Mouse (Mus musculus): ENCODE data around the gene Cct7.

Gene Cct7

DNA sequence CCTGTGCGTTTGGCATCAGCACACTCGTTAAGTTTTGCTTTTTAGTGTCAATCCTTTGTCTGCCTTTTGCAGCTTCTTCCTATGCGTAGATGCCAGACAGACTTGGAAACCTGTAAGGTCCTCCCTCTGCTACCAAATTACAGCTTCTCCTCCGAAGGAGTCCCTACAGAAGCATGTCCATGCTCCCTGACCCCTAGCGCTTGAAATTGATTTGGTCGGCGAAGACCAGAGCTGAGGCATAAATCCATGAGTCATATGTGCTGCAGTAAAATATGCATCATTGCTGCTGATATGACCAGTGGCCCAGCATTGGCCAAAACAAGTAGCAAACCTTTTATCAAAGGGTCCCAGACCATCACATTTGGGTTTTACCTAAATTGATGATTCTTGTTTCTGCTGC, 1.5 kb downstream of the Cct7 start:
- DNase-seq: no peak

DNA sequence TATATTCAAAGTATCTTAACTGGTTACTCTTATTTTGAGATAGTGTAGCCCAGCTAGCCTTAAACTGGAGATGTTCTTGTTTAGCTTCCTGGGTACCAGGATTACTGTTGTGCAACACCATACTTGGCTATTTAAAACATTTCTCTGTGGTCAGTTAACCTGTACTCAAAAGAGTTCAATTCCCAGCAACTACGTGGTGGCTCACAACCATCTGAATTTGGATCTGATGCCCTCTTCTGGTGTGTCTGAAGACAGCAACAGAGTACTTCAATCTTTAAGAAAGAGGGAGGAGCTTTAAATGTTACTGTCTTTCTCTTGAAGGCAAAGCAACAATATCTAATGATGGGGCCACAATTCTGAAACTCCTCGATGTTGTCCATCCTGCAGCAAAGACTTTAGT, 8.3 kb downstream of the Cct7 start:
- DNase-seq: no peak

DNA sequence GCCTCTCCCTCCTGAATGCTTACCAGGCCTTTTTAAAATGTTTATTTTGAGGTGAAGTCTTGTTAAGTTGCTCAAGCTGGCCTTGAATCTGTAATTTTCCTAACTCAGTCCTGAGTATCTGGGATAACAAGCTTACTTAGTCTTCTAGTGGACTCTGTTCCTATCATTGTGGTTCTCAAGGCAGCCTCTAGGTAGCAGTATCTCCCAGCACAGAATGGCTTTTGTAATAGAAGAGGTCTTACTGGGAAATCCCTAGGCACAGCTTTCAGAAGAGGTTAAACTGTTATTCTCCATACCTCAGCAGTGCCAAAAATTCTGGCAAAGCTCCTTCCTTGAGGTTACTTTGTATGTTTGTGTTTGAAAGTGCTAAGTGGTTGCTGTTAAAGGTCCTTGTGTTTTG, 14.1 kb downstream of the Cct7 start:
- no peak for DNase-seq

DNA sequence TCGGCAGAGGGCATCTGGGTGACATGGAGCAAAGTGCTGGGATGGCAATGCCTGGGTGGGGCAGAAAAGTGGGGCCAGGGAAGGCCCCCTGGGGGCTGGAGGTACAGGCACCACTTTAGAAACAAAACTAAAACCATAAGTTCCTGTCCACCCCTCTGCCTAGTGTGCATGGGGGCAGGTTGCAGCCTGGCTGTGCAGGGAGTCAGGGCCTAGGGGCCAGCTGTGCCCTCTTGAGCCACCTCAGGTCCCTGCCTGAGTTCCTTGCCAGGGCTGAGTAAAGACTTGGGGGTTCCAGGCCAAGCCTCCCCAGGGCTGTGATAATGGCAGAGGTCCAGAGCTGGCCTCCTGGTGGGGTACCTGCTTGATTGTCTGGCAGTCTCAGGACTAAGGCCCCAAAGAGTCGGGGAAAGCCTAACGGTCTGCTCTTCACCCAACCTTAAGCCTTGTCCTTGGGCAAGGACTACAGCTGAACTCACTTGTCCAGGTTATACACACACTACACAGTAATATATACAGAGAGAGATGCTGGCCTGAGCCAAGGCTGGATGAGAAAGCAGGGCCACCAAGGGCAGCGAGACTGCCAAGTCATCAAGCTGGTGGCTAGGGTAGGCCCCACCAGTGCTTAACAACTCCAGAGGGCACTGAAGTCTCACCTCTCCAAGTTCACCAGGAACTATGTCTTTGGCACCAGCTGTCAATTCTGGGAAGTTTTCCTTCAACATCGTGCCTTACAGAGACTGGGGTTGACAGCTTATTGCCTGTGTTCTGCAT, 18.5 kb downstream of the Cct7 start:
- no peak for DNase-seq

DNA sequence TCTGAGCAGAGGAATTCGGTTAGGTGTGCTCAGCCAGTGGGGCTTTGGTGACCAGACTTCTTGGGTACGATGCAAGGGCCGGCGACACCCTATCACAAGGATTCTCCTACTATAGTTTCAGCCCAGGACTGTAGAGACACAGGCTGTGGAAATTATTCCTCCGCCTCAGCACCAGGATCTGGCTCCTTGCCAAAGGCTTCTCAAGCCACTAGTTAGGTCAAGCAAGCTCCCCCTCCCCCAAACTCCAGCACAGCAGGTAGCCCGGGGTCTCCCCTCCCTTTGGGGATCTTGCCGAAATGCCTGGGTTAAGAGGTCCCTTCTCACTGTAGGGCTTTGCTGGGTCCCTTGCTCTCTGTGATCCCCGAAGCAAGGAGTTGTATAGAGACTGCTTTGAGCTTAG, 20.6 kb downstream of the Cct7 start:
- DNase-seq: no peak

DNA sequence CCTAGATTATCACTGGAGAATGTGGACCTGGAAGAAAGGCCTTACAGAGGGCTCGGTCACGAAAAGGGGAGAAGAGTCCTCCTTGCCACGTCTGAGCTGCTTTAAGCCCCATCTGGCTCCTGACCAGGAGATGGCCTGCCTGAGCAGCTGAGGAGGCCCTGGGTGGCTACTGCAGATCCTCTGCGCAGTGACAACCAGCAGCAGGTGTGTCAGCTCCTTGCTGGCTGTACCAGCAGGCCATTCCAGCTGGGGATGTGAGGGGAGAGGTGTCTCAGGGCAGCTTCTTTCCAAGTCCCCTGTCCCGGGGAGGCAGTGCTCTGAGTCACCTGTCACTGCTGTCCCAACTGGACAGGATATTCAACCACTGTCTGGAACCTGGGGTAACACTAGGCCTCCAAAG, 21.2 kb downstream of the Cct7 start:
- no peak for DNase-seq

DNA sequence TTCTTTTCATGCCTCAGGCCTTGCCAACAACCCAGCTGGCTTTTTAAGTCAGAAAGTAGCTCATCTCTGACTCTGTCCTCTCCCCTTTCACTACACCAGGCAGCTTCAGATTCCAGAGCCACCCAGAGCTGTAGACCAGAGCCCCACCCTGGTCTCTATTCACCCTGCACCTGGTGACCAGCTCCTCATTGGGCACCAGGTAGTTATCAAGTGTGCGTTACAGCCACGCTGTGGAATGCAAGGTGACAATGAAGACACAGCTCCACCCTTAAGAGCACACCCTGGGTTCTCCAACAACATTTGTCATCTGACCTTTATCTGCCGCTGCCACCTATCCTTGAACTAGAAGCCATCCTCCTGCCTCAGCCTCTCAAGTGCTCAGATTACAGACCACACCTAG, 24.3 kb downstream of the Cct7 start:
- no peak for DNase-seq

DNA sequence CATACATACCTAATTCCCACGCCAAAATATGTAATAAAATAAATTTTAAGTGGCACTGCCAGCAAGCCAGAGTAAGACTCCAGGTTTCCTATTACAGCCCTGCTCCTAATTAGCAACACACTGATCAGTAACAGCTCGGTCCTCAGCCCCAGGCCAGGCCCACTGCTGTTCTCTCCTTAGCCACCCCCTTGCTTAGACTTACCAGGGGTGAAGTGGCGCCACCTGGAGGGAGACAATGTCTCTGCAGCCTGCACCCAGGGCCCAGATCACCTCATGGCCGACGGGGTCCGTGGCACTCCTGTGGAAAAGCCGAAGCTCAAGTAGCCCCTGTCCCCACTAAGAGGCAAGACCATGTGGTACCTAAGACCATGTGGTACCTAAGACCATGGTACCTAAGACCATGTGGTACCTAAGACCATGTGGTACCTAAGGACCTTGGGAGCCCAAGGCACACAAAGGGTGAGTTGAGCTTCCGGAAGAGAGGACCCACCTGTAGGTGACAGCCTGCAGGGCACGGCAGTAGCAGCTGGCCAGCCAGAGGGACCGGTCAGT, 26.1 kb downstream of the Cct7 start:
- DNase-seq: peak; percentile 69

DNA sequence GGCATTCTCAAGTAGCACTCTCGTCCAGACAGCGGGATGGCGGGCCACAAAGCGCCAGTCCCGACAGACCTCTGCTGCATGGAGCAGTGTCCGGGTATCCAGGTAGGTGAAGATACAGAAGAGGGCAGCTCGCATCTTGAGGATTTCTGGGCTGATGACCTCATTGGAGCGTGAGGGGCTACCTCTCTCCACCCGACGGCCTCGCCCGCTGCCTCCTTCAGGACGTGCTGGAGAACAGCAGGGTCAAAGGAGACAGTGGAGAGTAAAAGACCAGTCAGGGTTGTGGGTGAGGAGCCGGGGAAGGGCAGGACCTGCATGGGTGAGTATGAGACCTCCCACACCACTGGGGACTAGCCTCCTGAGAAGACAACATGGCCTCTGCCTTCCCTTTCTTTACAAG, 27.1 kb downstream of the Cct7 start:
- DNase-seq: no peak

DNA sequence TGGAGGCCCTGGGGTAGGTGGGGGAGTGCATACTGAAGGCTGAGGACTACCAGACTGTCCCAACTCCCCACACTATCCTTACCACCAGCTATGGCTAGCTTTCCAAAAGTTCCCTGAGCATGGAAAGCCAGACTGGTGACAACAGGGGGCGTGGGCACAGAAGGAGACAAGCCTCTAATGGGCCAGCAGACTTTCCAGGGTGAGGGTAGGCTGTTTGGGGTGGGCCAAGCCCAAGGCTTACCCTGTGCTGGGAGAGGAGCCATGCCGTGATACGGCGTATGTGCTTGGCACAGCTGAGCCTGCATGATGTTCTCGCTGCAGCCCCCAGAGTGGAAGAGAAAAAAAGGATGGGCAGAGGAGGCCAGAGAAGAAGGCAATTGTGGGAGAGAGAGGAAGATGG, 28.7 kb downstream of the Cct7 start:
- DNase-seq: no peak

DNA sequence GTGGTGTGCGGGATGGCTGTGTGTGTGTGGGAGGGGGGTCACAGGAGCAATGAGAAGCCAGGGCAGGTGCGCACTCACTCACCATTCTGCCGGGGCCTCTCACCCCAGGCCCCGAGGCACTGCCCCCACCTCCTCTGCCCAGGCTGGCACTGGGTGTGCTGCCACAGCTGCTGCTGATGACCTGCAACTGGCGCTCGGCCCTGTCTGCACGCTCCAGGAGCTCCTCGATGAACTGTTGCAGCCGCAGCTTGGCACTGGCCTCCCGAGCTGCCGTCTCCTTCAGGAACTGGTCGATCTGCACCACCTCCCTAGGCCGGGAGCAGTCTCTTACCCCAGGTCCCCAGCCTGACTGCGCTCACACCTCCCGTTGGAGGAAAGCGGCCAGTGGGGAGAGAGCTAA, 29.4 kb downstream of the Cct7 start:
- DNase-seq: no peak

DNA sequence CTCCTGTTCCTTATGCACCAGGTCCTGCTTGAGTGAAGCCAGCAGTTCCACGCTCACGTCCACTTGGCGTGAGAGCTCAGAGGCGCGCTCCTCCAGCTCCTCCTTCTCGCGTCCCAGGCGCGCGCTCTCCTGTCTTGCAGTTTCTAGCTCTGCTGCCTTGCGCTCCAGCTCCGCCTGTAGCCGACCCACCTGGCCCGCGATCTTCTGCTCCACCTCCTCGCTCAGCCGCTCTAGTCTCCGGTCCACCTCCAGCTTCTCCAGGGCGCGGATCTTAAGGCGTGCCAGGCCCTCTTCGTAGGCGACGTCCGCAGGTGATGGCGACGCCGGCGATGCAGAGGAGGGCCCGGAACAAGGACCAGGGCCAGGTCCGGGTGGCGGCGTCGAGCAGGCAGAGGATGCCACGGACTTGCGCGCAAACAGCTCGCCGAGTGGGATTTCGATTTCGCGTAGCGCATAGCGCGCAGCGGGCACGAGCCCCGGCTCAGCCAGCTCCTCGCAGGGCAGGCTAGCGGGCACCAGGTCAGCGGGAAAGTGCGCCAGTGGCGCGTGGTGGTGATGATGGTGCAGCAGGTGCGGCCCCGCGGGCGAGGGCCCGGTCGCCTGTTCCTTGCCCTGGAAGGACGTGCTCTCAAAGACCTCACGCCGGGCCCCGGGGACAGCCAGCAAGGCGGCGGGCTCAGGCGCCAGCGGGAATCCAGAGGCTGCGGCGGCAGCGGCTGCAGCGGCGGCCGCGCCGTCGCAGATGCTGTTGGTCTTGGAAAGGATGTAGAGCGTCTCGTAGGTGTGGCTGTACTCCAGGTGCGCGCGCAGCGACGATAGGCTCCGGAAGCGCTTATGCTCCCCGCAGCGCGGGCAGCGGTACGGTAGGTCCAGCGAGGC, 32.8 kb downstream of the Cct7 start:
- peak; percentile 62 for DNase-seq

DNA sequence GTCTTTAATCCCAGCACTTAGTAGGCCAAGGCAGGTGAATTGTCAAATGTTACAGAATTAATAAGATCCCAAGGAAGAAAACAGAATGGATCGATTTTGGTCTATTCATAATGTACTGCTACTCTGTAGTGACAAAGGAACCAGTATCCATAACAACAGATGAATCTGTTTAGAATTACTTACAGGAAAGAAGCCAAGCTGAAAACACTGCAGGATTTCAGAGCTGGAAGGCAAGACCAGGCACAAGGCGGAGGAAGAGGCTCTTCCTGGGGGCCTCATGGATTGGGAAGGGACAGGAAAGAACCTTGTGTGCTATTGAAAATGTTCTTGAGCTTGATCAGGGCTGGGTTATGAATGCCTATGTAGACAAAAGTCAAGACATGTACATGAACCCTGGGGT, 34.4 kb downstream of the Cct7 start:
- DNase-seq: no peak

DNA sequence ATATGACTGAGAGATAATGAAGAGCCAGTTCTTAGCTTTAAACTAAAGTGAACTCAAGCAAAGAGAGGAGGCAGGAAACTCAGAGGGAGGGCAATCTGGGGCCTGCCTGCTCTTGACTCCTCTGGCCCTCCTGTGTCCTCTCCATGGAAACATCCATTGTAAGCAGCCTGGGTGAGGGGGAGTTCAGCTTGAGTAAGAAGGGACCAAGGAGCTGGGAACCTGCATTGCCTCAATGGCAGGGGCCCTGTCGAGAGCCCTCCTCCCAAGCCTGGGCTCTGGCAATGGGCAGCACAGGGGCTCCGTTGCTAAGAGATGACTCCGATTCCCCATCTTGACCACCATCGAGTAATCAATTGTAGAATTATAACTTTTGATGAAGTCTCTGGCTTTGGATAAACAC, 37.2 kb downstream of the Cct7 start:
- DNase-seq: no peak

DNA sequence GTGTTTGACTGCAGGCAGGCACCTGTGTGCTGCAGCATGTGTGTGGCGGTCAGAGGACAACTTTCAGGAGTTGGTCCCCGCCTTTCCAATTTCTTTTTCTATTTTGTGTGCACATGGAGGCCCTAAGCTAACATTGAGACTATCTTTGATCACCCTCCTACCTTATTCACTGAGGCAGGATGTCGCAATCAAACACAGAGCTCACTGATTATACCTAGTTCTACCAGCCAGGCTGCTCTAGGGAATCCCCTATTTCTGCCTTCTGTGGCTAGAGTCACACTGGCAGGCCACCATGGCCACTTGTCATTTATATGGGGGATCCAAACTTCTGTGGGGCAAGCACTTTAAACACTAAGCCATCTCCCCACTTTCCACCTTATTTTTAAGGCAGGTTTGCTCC, 38.4 kb downstream of the Cct7 start:
- DNase-seq: no peak

DNA sequence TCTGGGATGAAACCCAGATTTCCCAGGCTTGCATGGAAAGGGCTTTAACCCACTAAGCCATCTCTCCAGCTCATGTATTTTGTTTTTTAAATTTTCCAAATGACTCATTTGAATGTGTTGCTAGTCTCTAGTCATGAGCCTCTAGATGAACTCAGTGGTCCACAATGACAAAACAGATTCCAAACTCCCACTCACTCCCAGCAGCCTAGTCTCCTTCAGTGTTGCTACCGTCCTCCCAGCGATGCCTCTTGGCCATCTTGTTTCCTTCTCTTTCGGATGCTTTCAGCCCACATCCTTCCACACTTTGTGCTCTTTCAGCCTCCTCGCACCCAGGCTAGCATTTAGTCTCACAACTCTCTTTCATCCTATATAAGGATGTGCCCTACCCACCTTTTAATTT, 38.9 kb downstream of the Cct7 start:
- DNase-seq: no peak

DNA sequence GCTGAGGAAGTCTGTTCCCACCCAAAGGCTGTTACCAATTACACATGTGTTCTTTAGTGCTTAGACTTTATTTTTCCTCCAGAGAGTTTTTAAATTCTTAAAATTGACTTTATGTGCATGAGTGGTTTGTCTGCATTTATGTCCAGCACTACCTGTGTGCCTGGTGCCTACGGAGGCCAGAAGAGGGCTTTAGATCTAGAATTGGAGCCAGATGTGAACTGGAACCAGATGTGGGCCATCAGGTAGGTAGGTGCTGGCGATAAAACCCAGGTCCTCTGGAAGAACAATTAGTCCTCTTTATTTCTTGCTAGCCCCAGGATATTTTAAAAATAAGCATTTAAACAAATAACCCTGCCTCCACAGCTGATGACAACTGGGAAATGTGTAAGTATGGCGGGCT, 40.3 kb downstream of the Cct7 start:
- DNase-seq: no peak

DNA sequence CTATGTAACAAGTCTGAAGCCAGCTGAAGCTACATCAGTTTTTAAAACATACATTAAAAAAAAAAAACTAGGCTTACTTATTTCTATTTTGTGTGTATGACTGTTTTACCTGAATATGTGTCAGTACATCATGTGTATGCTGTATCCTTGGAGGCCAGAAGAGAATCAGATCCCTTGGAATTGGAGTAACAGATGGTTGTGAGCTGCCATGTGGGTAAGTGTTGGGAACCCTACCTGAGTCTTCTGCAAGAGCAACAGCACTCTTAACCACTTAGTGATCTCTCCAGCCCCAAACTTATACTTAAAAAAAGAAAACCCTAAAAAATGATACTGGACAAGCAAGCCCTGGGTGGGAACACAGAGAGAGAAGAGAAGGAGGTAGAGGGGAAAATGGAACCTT, 45.7 kb downstream of the Cct7 start:
- no peak for DNase-seq

DNA sequence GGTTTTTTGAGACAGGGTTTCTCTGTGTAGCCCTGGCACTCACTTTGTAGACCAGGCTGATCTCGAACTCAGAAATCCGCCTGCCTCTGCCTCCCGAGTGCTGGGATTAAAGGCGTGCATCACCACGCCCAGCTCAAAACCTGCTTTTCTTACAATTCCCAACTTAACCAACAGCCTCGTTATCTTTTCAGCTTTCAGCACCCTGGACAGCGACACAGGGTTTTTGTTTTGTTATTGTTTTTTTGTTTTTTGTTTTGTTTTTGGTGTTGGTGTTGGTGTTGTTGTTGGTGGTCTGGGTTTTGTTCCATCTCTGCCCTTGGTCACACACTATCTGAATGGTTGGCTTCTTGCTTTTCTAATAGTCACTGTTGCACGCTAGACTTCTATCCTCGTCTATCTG, 46.8 kb downstream of the Cct7 start:
- DNase-seq: peak; percentile 41

DNA sequence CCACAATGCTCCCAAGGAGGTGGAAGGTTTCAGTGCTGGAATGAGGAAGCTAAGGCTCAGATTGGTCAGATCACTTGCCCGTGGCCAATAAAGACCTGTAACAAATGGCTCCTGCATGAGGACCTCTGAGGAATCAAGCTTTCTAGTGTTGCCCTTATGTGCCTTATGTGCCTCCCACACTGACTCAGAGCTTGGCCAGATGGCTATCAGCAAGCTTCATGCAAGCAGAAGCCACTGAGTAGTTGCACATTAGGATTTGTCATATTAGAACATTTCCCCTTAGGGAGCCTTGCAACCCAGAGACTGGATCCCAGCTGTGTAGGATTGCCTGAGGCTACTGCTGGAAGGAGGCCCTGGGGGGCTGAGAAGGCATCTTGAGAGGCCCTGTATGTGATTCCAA, 49.1 kb downstream of the Cct7 start:
- no peak for DNase-seq

DNA sequence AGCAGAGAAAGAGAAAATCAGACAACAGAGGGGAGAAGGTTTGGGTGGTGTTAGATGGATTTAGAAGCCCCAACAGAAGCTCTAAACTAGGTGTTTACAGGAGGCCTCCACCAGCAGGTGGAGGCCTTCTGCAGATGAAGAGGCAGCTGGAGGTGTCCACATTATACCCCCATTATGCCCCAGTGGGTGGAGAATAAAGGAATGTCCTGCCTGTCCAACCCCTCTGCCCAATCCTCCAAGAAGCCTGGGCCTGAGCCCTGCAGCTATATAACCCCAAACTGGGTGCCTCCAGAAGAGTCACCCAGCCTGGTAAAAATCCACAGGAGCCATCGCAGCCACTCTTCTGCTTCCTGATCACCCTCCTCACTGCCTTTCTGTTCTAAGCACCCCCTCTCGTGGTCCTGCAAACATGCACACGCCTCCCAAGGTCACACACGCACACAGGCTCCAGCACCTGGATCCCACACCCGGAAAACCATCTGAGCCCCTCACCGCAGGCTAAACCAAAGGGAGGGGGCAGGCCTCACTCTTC, 50.3 kb downstream of the Cct7 start:
- DNase-seq: no peak

DNA sequence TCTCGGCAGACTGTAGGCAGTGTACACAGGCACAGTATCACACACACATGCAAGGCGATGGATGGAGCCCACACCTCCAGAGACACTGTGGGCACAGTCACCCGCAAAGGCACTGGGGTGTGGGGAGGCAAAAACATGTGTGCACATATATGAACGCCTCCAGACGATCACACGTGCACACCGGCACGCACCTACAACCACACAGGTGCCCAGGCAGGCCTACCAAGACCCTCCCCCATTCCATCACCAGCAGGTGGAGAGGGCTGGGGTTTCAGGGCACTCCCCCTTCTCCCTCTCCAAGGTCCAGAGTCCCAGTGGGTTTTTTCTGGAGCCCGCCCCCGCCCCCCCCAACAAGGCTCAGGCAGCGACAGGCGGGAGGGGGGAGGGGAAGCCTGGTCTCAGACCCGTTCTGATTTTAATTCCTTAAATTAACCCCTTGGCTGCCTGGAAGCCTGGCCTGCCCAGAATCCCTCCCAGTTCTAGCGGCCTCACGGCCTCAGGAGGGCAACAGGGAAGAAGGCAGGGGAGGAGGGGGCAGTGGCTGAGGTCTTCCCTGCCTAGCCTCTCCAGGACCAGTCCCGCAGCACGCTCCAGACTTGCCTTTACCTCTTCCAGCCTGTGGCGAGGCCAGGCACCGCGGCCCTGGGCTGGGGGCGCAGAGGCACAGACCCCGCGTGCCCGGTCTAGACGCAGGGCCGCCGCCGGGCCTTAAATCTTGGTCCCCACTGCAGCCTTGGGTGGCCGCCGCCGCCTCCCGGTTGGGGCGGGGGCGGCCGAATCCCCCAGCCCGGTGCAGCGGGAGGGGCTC, 51.0 kb downstream of the Cct7 start:
- no peak for DNase-seq

DNA sequence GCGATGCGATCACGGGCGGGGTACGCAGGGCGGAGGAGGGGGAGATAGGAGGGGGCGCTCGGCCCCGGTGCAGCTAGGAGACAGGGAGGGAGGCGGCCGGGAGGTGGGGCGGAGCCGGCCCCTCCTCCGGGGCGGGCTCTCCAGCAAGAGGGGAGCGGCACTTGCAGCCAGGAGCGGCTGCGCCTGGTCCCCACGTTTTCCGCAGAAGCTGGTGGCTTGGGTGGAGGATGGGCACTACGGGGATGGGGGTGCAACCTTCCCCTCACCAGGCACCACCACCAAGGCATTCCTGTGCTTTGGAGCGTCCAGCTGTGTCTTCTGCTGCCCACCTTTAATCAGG, 51.6 kb downstream of the Cct7 start, which contains the start of gene Fbxo41:
Gene Fbxo41 (minus strand): TSS at position 84 of the 340 bp plus-strand sequence.
- DNase-seq: peak; percentile 31

Measured in thymus, postnatal 4 days (tissue).